In the genomic region with DNA sequence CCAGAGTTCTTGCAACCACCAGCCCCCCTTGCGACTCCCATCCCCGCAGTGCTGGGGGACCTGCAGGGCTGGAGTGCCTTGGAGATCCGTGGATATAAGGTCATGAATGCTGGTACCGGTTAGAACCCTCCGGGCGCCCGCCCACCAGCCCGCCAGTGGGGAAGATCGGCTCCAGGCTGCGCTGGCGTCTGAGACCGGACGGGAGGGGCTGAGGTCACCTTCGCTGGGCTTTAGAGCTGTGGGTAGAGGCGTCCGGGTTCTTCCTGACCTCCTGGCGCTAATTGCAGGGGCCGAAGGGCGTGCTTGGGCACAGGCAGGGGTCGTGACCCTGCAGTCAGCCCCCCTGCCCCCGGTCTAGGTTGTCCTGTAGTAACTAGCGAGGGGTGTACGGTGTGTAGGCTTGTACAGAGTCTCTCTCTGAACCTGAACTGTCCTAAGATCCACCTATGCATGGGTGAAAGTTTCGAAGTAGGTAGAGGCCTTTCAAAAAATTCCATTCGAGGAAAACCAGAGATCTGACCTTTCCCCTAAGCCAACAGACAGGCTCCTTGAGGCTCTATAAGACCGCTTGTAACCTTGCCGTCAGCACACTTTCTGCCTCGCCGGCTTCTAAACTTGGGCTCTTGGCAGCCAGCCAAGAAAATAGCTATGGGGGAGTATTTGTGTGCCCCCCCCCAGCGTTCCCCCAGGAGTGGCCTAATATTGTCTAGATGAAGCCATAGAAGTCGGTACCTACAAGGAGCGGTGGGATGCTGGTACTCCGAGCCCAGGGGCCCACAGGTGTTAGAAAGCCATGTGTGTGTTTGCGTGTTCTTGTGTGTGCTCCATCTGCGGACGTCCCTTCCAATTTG, we compare ENCODE assay signal across 11 mouse cellular contexts. TPM values are rescaled to one million over a fixed set of nuclear protein-coding genes. Genes with fewer than 3 reads are reported as not detected.
DNase-seq lines count a peak whose midpoint lies in the region; ATAC-seq and TF ChIP-seq lines count a peak whose summit lies in the region.
"Had no signal": no experiment of that assay in that cellular context is flagged by ENCODE, and none has a peak within 500 bp of the region (broad histone marks: within the 10 kb centered on the region; RNA-seq: fewer than 3 reads in every experiment).

No protein-coding gene starts in this region.

- no peak overlapping the region for H3K27ac ChIP-seq in kidney, postnatal 0 days
- H3K27ac ChIP-seq in embryonic facial prominence, embryonic 11.5 days (replicated peaks; ENCODE audit: low read depth, low read length), result peak overlapping the region; percentile 81
- no peak overlapping the region for H3K27ac ChIP-seq in liver, embryonic 15.5 days (replicated peaks)

- no peak overlapping the region for H3K4me3 ChIP-seq in kidney, postnatal 0 days (replicated peaks; ENCODE audit: low read depth, low read length)
- peak overlapping the region; percentile 25; the same call in 1 of the 2 replicates for H3K4me3 ChIP-seq in embryonic facial prominence, embryonic 11.5 days (ENCODE audit: low read depth, low read length)
- no peak overlapping the region for H3K4me3 ChIP-seq in liver, embryonic 15.5 days (replicated peaks)
- H3K4me3 ChIP-seq: megakaryocyte, embryonic 14.5 days had no signal

- ATAC-seq in kidney, postnatal 0 days (replicated peaks; ENCODE audit: low FRiP score, low read depth), result no peak
- ATAC-seq in embryonic facial prominence, embryonic 11.5 days (replicated peaks; ENCODE audit: insufficient number of reproducible peaks, low FRiP score, low TSS enrichment, low read depth), result 0 out of 2 replicates have a peak, but pooled peaks have one; percentile 37
- ATAC-seq in liver, embryonic 15.5 days (ENCODE audit: insufficient read depth), result no peak
- ATAC-seq: activated CD4-positive, CD25-positive, alpha-beta regulatory T cell, adult 4 months had no signal

- H3K36me3 ChIP-seq in kidney, postnatal 0 days (ENCODE audit: insufficient read depth, low read length), result no peaks in the 10 kb centered on the region
- no peaks in the 10 kb centered on the region for H3K36me3 ChIP-seq in embryonic facial prominence, embryonic 11.5 days (replicated peaks; ENCODE audit: control insufficient read depth, insufficient read depth, low read depth, low read length)
- no peaks in the 10 kb centered on the region for H3K36me3 ChIP-seq in liver, embryonic 15.5 days (replicated peaks)

- H3K27me3 ChIP-seq in kidney, postnatal 0 days (ENCODE audit: insufficient read depth, low read length), result peaks cover 61% of the 10 kb centered on the region
- peaks cover 41% of the 10 kb centered on the region for H3K27me3 ChIP-seq in embryonic facial prominence, embryonic 11.5 days (ENCODE audit: control insufficient read depth, insufficient read depth, low read length)
- peaks cover 90% of the 10 kb centered on the region for H3K27me3 ChIP-seq in liver, embryonic 15.5 days

- DNase-seq in adrenal gland, adult 2 months, result peak; percentile 63
- DNase-seq in adrenal gland, postnatal 4 days (ENCODE audit: low spot score in 2 of 2), result no peak
- DNase-seq in kidney, postnatal 0 days (ENCODE audit: low spot score), result no peak
- DNase-seq in kidney, adult 11 months, result no peak
- peak; percentile 74 for DNase-seq in embryonic facial prominence, embryonic 11.5 days (ENCODE audit: low spot score)
- no peak for DNase-seq in right cerebral cortex, postnatal 10 days (ENCODE audit: low spot score in 2 of 2)
- DNase-seq in layer of hippocampus, adult 18-20 months (ENCODE audit: low spot score in 2 of 2), result no peak
- DNase-seq: thymus, postnatal 25 days had no signal

- no peak for TF ChIP-seq CTCF in kidney, postnatal 0 days (IDR thresholded peaks at IDR 0.05; ENCODE audit: low read depth)

- WGBS in kidney, postnatal 0 days, result 9% methylated on average over 36 of the region's 36 CpGs
- 2% methylated on average over 36 of the region's 36 CpGs for WGBS in embryonic facial prominence, embryonic 11.5 days
- 8% methylated on average over 36 of the region's 36 CpGs for WGBS in liver, embryonic 15.5 days (ENCODE audit: insufficient replicate concordance)

- H3K9ac ChIP-seq in kidney, postnatal 0 days (ENCODE audit: low read depth, low read length), result no peak overlapping the region
- H3K9ac ChIP-seq in embryonic facial prominence, embryonic 11.5 days (replicated peaks; ENCODE audit: low read length), result peak overlapping the region; percentile 56
- H3K9ac ChIP-seq in liver, embryonic 15.5 days, result no peak overlapping the region

- no peaks in the 10 kb centered on the region for H3K9me3 ChIP-seq in kidney, postnatal 0 days (replicated peaks; ENCODE audit: low read length)
- H3K9me3 ChIP-seq in embryonic facial prominence, embryonic 11.5 days (replicated peaks; ENCODE audit: control insufficient read depth, low read length), result no peaks in the 10 kb centered on the region
- no peaks in the 10 kb centered on the region for H3K9me3 ChIP-seq in liver, embryonic 15.5 days (replicated peaks)
- H3K9me3 ChIP-seq: megakaryocyte, embryonic 14.5 days had no signal

- H3K4me2 ChIP-seq in kidney, postnatal 0 days (ENCODE audit: low read length), result peak overlapping the region; percentile 24; the same call in 1 of the 2 replicates
- H3K4me2 ChIP-seq in embryonic facial prominence, embryonic 11.5 days (ENCODE audit: low read depth, low read length), result peak overlapping the region; percentile 46
- peak overlapping the region; percentile 25; the same call in 1 of the 2 replicates for H3K4me2 ChIP-seq in liver, embryonic 15.5 days

- H3K4me1 ChIP-seq in kidney, postnatal 0 days (replicated peaks; ENCODE audit: insufficient read depth, low read length), result 0 out of 2 replicates have a peak, but pooled peaks cover 2% of the 10 kb centered on the region
- peaks cover 10% of the 10 kb centered on the region for H3K4me1 ChIP-seq in embryonic facial prominence, embryonic 11.5 days (ENCODE audit: control insufficient read depth, insufficient read depth, low read length)
- H3K4me1 ChIP-seq in liver, embryonic 15.5 days (replicated peaks), result 0 out of 2 replicates have a peak, but pooled peaks cover 4% of the 10 kb centered on the region

RNA-seq across cellular contexts. Expression of gene Tbx3, which starts 16.8 kb away (rescaled TPM):
- 100 to 1,000 TPM; 285 to 315 TPM for total RNA-seq in adrenal gland, adult 2 months (2021)
- polyA plus RNA-seq in adrenal gland, adult 2 months (2012; rRNA removed), result 854 and 965 TPM in 2 replicates
- total RNA-seq in adrenal gland, postnatal 4 days (2021), result 100 to 1,000 TPM; 179 to 231 TPM
- 32.9 and 36.8 TPM in 2 replicates for polyA plus RNA-seq in kidney, postnatal 0 days (2015; fragmentation: Nextera tagmentation; extraction: Ambion mirVana)
- 36.9 and 39.8 TPM in 2 replicates for polyA plus RNA-seq in embryonic facial prominence, embryonic 11.5 days (2014; fragmentation: Nextera tagmentation; extraction: Ambion mirVana)
- polyA plus RNA-seq in liver, embryonic 15.5 days (2015; fragmentation: Nextera tagmentation; extraction: Ambion mirVana), result 2.6 and 2.8 TPM in 2 replicates
- 1 to 10 TPM; 2.7 to 3.1 TPM for total RNA-seq in layer of hippocampus, adult 18-20 months (2021)
- polyA plus RNA-seq: activated CD4-positive, CD25-positive, alpha-beta regulatory T cell, adult 4 months had no signal

Comparison
In these comparisons a context has a peak if more than half of its experiments do, and no peak if none do; other contexts are left out.
1. DNase-seq: peak in adrenal gland, adult 2 months (single experiment) and embryonic facial prominence, embryonic 11.5 days (single experiment); none in adrenal gland, postnatal 4 days (0 of 2), kidney, postnatal 0 days (single experiment), kidney, adult 11 months (single experiment), right cerebral cortex, postnatal 10 days (0 of 2) and layer of hippocampus, adult 18-20 months (0 of 2).
2. RNA of gene Tbx3, which starts 16.8 kb away (polyA plus RNA-seq): 854 to 965 TPM in adrenal gland, adult 2 months; 36.9 to 39.8 TPM in embryonic facial prominence, embryonic 11.5 days, 32.9 to 36.8 TPM in kidney, postnatal 0 days and 2.6 to 2.8 TPM in liver, embryonic 15.5 days; every median in the first group is over 10 times any median in the second.
3. Peak in every context shown above with its lines, with median percentiles within 50 percentile points of each other: H3K4me2 ChIP-seq.